Comparison of ENCODE assay signal across 18 mouse cellular contexts in the genomic region with DNA sequence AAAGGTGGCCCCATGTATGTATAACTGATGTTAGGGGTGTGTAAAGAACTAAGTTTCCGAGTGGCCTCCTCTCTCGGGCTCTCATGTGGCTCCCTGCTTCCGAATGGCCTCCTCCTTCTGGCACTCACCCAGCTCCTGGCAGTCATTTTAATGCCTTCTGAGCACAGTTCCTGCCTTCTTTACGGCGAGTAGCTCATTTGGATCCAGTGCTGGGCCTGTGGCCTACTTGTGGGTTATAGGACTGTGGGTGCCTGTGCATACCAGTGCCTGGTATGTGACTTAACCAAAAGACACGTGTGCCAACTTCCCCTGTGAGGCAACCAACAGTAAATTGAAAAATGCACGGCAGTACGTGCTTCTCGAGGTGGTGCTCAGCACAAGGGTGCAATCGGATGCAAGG. TPM values are rescaled to one million over a fixed set of nuclear protein-coding genes. Genes with fewer than 3 reads are reported as not detected.
A peak's percentile ranks its signal among the peaks of the same experiment; 100 is the strongest.
DNase-seq lines count a peak whose midpoint lies in the region; TF ChIP-seq lines count a peak whose summit lies in the region.
"Had no signal": no experiment of that assay in that cellular context is flagged by ENCODE, and none has a peak within 500 bp of the region (broad histone marks: within the 10 kb centered on the region; RNA-seq: fewer than 3 reads in every experiment).

No protein-coding gene starts in this region.

- intact Hi-C loops in heart, adult 2 months (cut with DNase I) = no loop called here

- peak; percentile 32 for DNase-seq in adrenal gland, adult 2 months
- DNase-seq in adrenal gland, postnatal 25 days = no peak
- peak; percentile 88 for DNase-seq in heart, adult 11 months
- DNase-seq in heart, adult 2 months = no peak
- DNase-seq in Muller cell, postnatal 12 days (ENCODE audit: inconsistent ontology term) = peak; percentile 63
- peak; percentile 88 for DNase-seq in fat pad, adult 2 months (ENCODE audit: extremely low read depth, low read depth, low spot score)
- DNase-seq in liver = no peak
- DNase-seq in spleen, postnatal 4 days (ENCODE audit: low spot score in 2 of 2) = no peak
- DNase-seq: gastrocnemius, postnatal 14 days; kidney, postnatal 10 days; layer of hippocampus, adult 9-11 months; right cerebral cortex, adult 18-20 months; thymus, postnatal 4 days had no signal

- no peak overlapping the region for H3K9ac ChIP-seq in heart, adult 2 months (ENCODE audit: low read depth, low read length)
- H3K9ac ChIP-seq: intestine, embryonic 15.5 days; liver, embryonic 12.5 days; neural tube, embryonic 15.5 days had no signal

- H3K4me3 ChIP-seq in heart, adult 2 months = no peak overlapping the region
- H3K4me3 ChIP-seq: erythroblast, embryonic 14.5 days; intestine, embryonic 15.5 days; liver, embryonic 12.5 days; neural tube, embryonic 15.5 days had no signal

- no peak for TF ChIP-seq POLR2A in heart, adult 2 months (IDR thresholded peaks at IDR 0.05; ENCODE audit: insufficient read depth, low read depth, low read length)

- peaks cover 17% of the 10 kb centered on the region for H3K4me1 ChIP-seq in heart, adult 2 months (ENCODE audit: control insufficient read depth, insufficient read depth, low read length)

- TF ChIP-seq EP300 in heart, adult 2 months (IDR thresholded peaks at IDR 0.05; ENCODE audit: insufficient read depth, low read depth, low read length) = no peak

- 83% methylated on average over 10 of the region's 10 CpGs for WGBS in heart, adult 2 months

- H3K79me2 ChIP-seq in heart, adult 2 months (replicated peaks; ENCODE audit: control insufficient read depth, insufficient read depth, low read length) = peaks cover 1% of the 10 kb centered on the region

- H3K27me3 ChIP-seq in heart, adult 2 months (ENCODE audit: control insufficient read depth, insufficient read depth, low read length) = no peaks in the 10 kb centered on the region
- H3K27me3 ChIP-seq: intestine, embryonic 15.5 days; liver, embryonic 12.5 days; neural tube, embryonic 15.5 days; Patski had no signal

- peaks cover 5% of the 10 kb centered on the region; the same call in 1 of the 2 replicates for H3K36me3 ChIP-seq in heart, adult 2 months (ENCODE audit: control insufficient read depth, insufficient read depth, low read length)

- H3K27ac ChIP-seq in heart, adult 2 months = no peak overlapping the region
- H3K27ac ChIP-seq: intestine, embryonic 15.5 days; liver, embryonic 12.5 days; neural tube, embryonic 15.5 days had no signal

- no peak for TF ChIP-seq CTCF in heart, adult 2 months (IDR thresholded peaks at IDR 0.05)

RNA-seq across cellular contexts. Expression of a gene that starts 50.7 kb away (rescaled TPM):
- total RNA-seq in adrenal gland, adult 2 months (2021) = 10 to 100 TPM; 63.1 to 73.9 TPM
- polyA plus RNA-seq in adrenal gland, adult 2 months (2012; rRNA removed) = 13.6 and 17.4 TPM in 2 replicates
- 56.5 and 65.6 TPM in 2 replicates for total RNA-seq in adrenal gland, postnatal 25 days (2021)
- total RNA-seq in heart, adult 2 months (2021) = 10 to 100 TPM; 42.3 to 43.5 TPM
- 9.0 and 16.0 TPM in 2 replicates for polyA plus RNA-seq in heart, adult 2 months (2012; rRNA removed)

Comparison
In these comparisons a context has a peak if more than half of its experiments do, and no peak if none do; other contexts are left out.
1. DNase-seq: peak in adrenal gland, adult 2 months (single experiment), heart, adult 11 months (single experiment), Muller cell, postnatal 12 days (single experiment) and fat pad, adult 2 months (single experiment); none in adrenal gland, postnatal 25 days (single experiment), heart, adult 2 months (0 of 2), liver (single experiment) and spleen, postnatal 4 days (0 of 2).